Comparison of ENCODE assay signal across 9 mouse cellular contexts in the genomic region with DNA sequence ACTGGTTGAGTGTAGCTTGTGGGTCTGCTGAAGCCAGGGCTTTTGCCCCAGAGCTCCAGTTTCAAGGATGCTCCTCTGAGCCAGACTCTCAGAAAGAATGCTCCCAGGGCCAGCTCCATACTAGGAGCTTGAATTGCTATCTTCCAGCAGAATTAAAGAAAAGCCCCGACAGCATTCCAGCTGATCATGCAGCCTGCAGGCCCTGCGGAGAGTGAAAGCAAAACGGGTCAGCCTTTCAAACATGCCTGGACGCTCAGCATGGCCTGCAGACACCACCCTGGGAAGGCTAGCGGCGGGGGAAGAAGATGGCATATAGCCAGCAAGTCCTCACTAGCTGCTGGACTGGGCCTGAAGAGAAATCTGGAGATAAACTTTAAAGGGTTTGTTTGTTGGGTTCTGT. TPM values are rescaled to one million over a fixed set of nuclear protein-coding genes. Genes with fewer than 3 reads are reported as not detected.
DNase-seq lines count a peak whose midpoint lies in the region; ATAC-seq and TF ChIP-seq lines count a peak whose summit lies in the region.
"Had no signal": no experiment of that assay in that cellular context is flagged by ENCODE, and none has a peak within 500 bp of the region (broad histone marks: within the 10 kb centered on the region; RNA-seq: fewer than 3 reads in every experiment).

No protein-coding gene starts in this region.

- no peak for TF ChIP-seq CTCF in Patski (IDR thresholded peaks at IDR 0.05)

- H3K4me1 ChIP-seq in forebrain, embryonic 13.5 days: peaks cover 35% of the 10 kb centered on the region
- H3K4me1 ChIP-seq in forebrain, embryonic 12.5 days: peaks cover 20% of the 10 kb centered on the region
- peaks cover 46% of the 10 kb centered on the region for H3K4me1 ChIP-seq in heart, embryonic 12.5 days (replicated peaks)
- H3K4me1 ChIP-seq: embryonic facial prominence, embryonic 12.5 days had no signal

- DNase-seq in Patski (ENCODE audit: low read depth, low spot score): peak; percentile 9
- peak; percentile 52 to 67 for DNase-seq in kidney, postnatal 4 days
- peak; percentile 43 for DNase-seq in retina, postnatal 1 day
- DNase-seq in spleen, adult 12 weeks (ENCODE audit: low spot score): no peak
- no peak for DNase-seq in thymus, adult 18-20 months

- in situ Hi-C loops in Patski (cut with MboI; ENCODE audit: low pct_unique_long_range_greater_than_20kb): loop anchor here (5.0 to 25.0 kb wide), 2 partner anchors 145 to 980 kb away; no protein-coding TSS in a partner anchor

- no peaks in the 10 kb centered on the region for H3K27me3 ChIP-seq in forebrain, embryonic 13.5 days
- no peaks in the 10 kb centered on the region for H3K27me3 ChIP-seq in forebrain, embryonic 12.5 days
- H3K27me3 ChIP-seq in Patski: no peaks in the 10 kb centered on the region
- H3K27me3 ChIP-seq in heart, embryonic 12.5 days (replicated peaks): no peaks in the 10 kb centered on the region
- H3K27me3 ChIP-seq: embryonic facial prominence, embryonic 12.5 days had no signal

- peak overlapping the region; percentile 19; the same call in 1 of the 2 replicates for H3K27ac ChIP-seq in forebrain, embryonic 13.5 days
- no peak overlapping the region for H3K27ac ChIP-seq in forebrain, embryonic 12.5 days
- peak overlapping the region; percentile 55 for H3K27ac ChIP-seq in heart, embryonic 12.5 days (ENCODE audit: poor library complexity, severe bottlenecking)
- H3K27ac ChIP-seq: embryonic facial prominence, embryonic 12.5 days had no signal

- H3K4me2 ChIP-seq in forebrain, embryonic 13.5 days: no peak overlapping the region
- no peak overlapping the region for H3K4me2 ChIP-seq in forebrain, embryonic 12.5 days
- H3K4me2 ChIP-seq in heart, embryonic 12.5 days: peak overlapping the region; percentile 20; the same call in 1 of the 2 replicates
- H3K4me2 ChIP-seq: embryonic facial prominence, embryonic 12.5 days had no signal

- 45% methylated on average over 6 of the region's 6 CpGs for WGBS in forebrain, embryonic 13.5 days
- 46% methylated on average over 6 of the region's 6 CpGs for WGBS in forebrain, embryonic 12.5 days
- 22% methylated on average over 6 of the region's 6 CpGs for WGBS in heart, embryonic 12.5 days

- CTCF ChIA-PET in Patski (lab: Charles Lee): interaction anchor here (1.1 to 2.2 kb wide), 5 partner anchors 11 to 142 kb away, joined by 3 to 8 read pairs (median 7); no protein-coding TSS in a partner anchor

- ATAC-seq in forebrain, embryonic 13.5 days: no peak
- no peak for ATAC-seq in forebrain, embryonic 12.5 days (ENCODE audit: low FRiP score)
- ATAC-seq in Patski: peak; percentile 84
- no peak for ATAC-seq in heart, embryonic 12.5 days (ENCODE audit: insufficient number of reproducible peaks, low FRiP score)

- H3K36me3 ChIP-seq in forebrain, embryonic 13.5 days (ENCODE audit: poor library complexity, severe bottlenecking): no peaks in the 10 kb centered on the region
- H3K36me3 ChIP-seq in forebrain, embryonic 12.5 days (replicated peaks): no peaks in the 10 kb centered on the region
- H3K36me3 ChIP-seq in heart, embryonic 12.5 days: no peaks in the 10 kb centered on the region
- H3K36me3 ChIP-seq: embryonic facial prominence, embryonic 12.5 days had no signal

- POLR2A ChIA-PET in Patski (lab: Charles Lee): no interaction called here

- H3K4me3 ChIP-seq in forebrain, embryonic 13.5 days: no peak overlapping the region
- no peak overlapping the region for H3K4me3 ChIP-seq in forebrain, embryonic 12.5 days (replicated peaks)
- H3K4me3 ChIP-seq in heart, embryonic 12.5 days: no peak overlapping the region
- H3K4me3 ChIP-seq: embryonic facial prominence, embryonic 12.5 days had no signal

- H3K9me3 ChIP-seq in forebrain, embryonic 13.5 days (replicated peaks): no peaks in the 10 kb centered on the region
- no peaks in the 10 kb centered on the region for H3K9me3 ChIP-seq in forebrain, embryonic 12.5 days
- no peaks in the 10 kb centered on the region for H3K9me3 ChIP-seq in heart, embryonic 12.5 days (replicated peaks)
- H3K9me3 ChIP-seq: embryonic facial prominence, embryonic 12.5 days had no signal

- no peak overlapping the region for H3K9ac ChIP-seq in forebrain, embryonic 13.5 days
- H3K9ac ChIP-seq in forebrain, embryonic 12.5 days: no peak overlapping the region
- peak overlapping the region; percentile 46; the same call in 1 of the 2 replicates for H3K9ac ChIP-seq in heart, embryonic 12.5 days
- H3K9ac ChIP-seq: embryonic facial prominence, embryonic 12.5 days had no signal

RNA-seq across cellular contexts. Expression of a gene that starts 55.0 kb away (rescaled TPM):
- 45.9 and 55.0 TPM in 2 replicates for polyA plus RNA-seq in forebrain, embryonic 13.5 days (2015; fragmentation: Nextera tagmentation; extraction: Ambion mirVana)
- 20.4 and 21.1 TPM in 2 replicates for polyA plus RNA-seq in forebrain, embryonic 12.5 days (2016; fragmentation: Nextera tagmentation; extraction: Ambion mirVana)
- 2.7 TPM for polyA plus RNA-seq in Patski (2021)
- 48.8 and 49.4 TPM in 2 replicates for polyA plus RNA-seq in heart, embryonic 12.5 days (2016; fragmentation: Nextera tagmentation; extraction: Ambion mirVana)

Comparison
In these comparisons a context has a peak if more than half of its experiments do, and no peak if none do; other contexts are left out.
1. DNase-seq: peak in Patski (single experiment), kidney, postnatal 4 days (2 of 2) and retina, postnatal 1 day (single experiment); none in spleen, adult 12 weeks (single experiment) and thymus, adult 18-20 months (0 of 2).